Mouse (Mus musculus) midbrain, embryonic 10.5 days (tissue): ENCODE measurements around the gene Cntn1. TPM values are rescaled to one million over a fixed set of nuclear protein-coding genes. Genes with fewer than 3 reads are reported as not detected.

Experiments
- polyA plus RNA-seq: library from polyadenylated mRNA; unstranded; fragments of >200 nt; fragmentation: Nextera tagmentation; extraction: Ambion mirVana; gene quantifications from 2 replicates; pipeline ENCODE4 v1.2.1, GENCODE M21; 2016

Gene Cntn1
- polyA plus RNA-seq, 1 experiment from 2014 or later, result 4.0 TPM

Other genes starting within 250 kb of the Cntn1 start
- not detected in 2 replicates for gene Smgc, start 212.9 kb upstream of the Cntn1 start, polyA plus RNA-seq